Mouse (Mus musculus): Measurements from ENCODE around the gene Col27a1. TPM values are rescaled to one million over a fixed set of nuclear protein-coding genes. Genes with fewer than 3 reads are reported as not detected.
A peak's percentile ranks its signal among the peaks of the same experiment; 100 is the strongest.

Gene Col27a1
- total and polyA plus RNA-seq, 2 experiments from 2014 or later: 0.56 to 5.3 TPM

GRCm38 (mm10) chr4:63247991-63248390 lies 34.2 kb downstream of the Col27a1 start:
- no peaks in the 10 kb centered on the region for H3K36me3 ChIP-seq (ENCODE audit: insufficient read depth)
- H3K4me3 ChIP-seq (ENCODE audit: low read depth, low read length): no peak overlapping the region
- no peak overlapping the region for H3K4me2 ChIP-seq (ENCODE audit: low read depth)
- H3K27ac ChIP-seq (ENCODE audit: low read depth, low read length): no peak overlapping the region
- H3K4me1 ChIP-seq (ENCODE audit: insufficient read depth): no peaks in the 10 kb centered on the region
- DNase-seq (no peak), ATAC-seq (no peak)
- no peaks in the 10 kb centered on the region; the same call in 1 of the 2 replicates for H3K27me3 ChIP-seq (ENCODE audit: insufficient read depth, low read length)
- H3K9ac ChIP-seq: no peak overlapping the region
- no peak for TF ChIP-seq CTCF (IDR thresholded peaks at IDR 0.05; ENCODE audit: low read depth)
- no peaks in the 10 kb centered on the region for H3K9me3 ChIP-seq (ENCODE audit: low read length)

GRCm38 (mm10) chr4:63248951-63249350 lies 35.1 kb downstream of the Col27a1 start:
- Histone ChIP-seq H3K27me3 (ENCODE audit: insufficient read depth, low read length) (no peaks in the 10 kb centered on the region; the same call in 1 of the 2 replicates), H3K27ac (ENCODE audit: low read depth, low read length) (no peak overlapping the region), H3K4me3 (ENCODE audit: low read depth, low read length) (no peak overlapping the region), H3K9me3 (ENCODE audit: low read length) (no peaks in the 10 kb centered on the region), H3K4me1 (ENCODE audit: insufficient read depth) (no peaks in the 10 kb centered on the region), H3K36me3 (ENCODE audit: insufficient read depth) (no peaks in the 10 kb centered on the region), H3K4me2 (ENCODE audit: low read depth) (no peak overlapping the region), H3K9ac (no peak overlapping the region)
- TF ChIP-seq CTCF (IDR thresholded peaks at IDR 0.05; ENCODE audit: low read depth): no peak
- ATAC-seq: no peak
- DNase-seq: no peak
- 80% methylated on average over 6 of the region's 6 CpGs for WGBS

DNA sequence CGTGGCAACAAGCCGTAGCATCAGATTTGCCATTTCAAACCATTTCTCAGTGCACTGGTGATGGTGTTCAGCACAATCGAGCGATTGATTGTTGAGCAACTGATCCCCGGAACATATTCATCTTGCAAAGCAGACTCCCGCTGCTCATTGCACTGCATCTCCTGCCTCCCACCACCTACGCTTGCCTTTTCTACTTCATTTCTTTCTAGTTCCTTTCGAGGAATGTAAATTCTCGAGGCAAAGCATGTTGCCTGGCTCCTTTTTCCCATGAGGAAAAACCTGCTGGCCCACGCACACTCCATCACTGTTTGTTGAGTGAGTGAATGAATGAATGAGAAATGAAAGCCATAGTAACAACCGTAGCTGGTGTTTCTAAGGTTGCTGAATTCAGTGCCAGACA lies 38.0 kb downstream of the Col27a1 start:
- Histone ChIP-seq H3K36me3 (ENCODE audit: insufficient read depth) (no peaks in the 10 kb centered on the region), H3K4me3 (ENCODE audit: low read depth, low read length) (no peak overlapping the region), H3K4me1 (ENCODE audit: insufficient read depth) (no peaks in the 10 kb centered on the region), H3K27me3 (ENCODE audit: insufficient read depth, low read length) (no peaks in the 10 kb centered on the region; the same call in 1 of the 2 replicates), H3K4me2 (ENCODE audit: low read depth) (no peak overlapping the region), H3K27ac (ENCODE audit: low read depth, low read length) (no peak overlapping the region), H3K9me3 (ENCODE audit: low read length) (no peaks in the 10 kb centered on the region), H3K9ac (no peak overlapping the region)
- no peak for TF ChIP-seq CTCF (IDR thresholded peaks at IDR 0.05; ENCODE audit: low read depth)
- WGBS: 76% methylated on average over 11 of the region's 11 CpGs
- DNase-seq: no peak
- ATAC-seq: no peak

GRCm38 (mm10) chr4:63253716-63254115 lies 39.9 kb downstream of the Col27a1 start:
- Histone ChIP-seq H3K36me3 (ENCODE audit: insufficient read depth) (no peaks in the 10 kb centered on the region), H3K9me3 (ENCODE audit: low read length) (no peaks in the 10 kb centered on the region), H3K27me3 (ENCODE audit: insufficient read depth, low read length) (no peaks in the 10 kb centered on the region; the same call in 1 of the 2 replicates), H3K4me2 (ENCODE audit: low read depth) (no peak overlapping the region), H3K9ac (no peak overlapping the region), H3K4me3 (ENCODE audit: low read depth, low read length) (no peak overlapping the region), H3K4me1 (ENCODE audit: insufficient read depth) (no peaks in the 10 kb centered on the region), H3K27ac (ENCODE audit: low read depth, low read length) (no peak overlapping the region)
- TF ChIP-seq CTCF (IDR thresholded peaks at IDR 0.05; ENCODE audit: low read depth): no peak
- DNase-seq (no peak), ATAC-seq (peak; percentile 44; the same call in 1 of the 2 replicates)
- 74% methylated on average over 6 of the region's 6 CpGs for WGBS

GRCm38 (mm10) chr4:63254151-63254550 lies 40.3 kb downstream of the Col27a1 start:
- no peaks in the 10 kb centered on the region; the same call in 1 of the 2 replicates for H3K27me3 ChIP-seq (ENCODE audit: insufficient read depth, low read length)
- no peak for ATAC-seq
- no peaks in the 10 kb centered on the region for H3K4me1 ChIP-seq (ENCODE audit: insufficient read depth)
- no peak for TF ChIP-seq CTCF (IDR thresholded peaks at IDR 0.05; ENCODE audit: low read depth)
- no peak overlapping the region for H3K4me2 ChIP-seq (ENCODE audit: low read depth)
- WGBS: 83% methylated on average over 2 of the region's 2 CpGs
- H3K9me3 ChIP-seq (ENCODE audit: low read length): no peaks in the 10 kb centered on the region
- H3K27ac ChIP-seq (ENCODE audit: low read depth, low read length): no peak overlapping the region
- DNase-seq: no peak
- no peak overlapping the region for H3K9ac ChIP-seq
- H3K4me3 ChIP-seq (ENCODE audit: low read depth, low read length): no peak overlapping the region
- no peaks in the 10 kb centered on the region for H3K36me3 ChIP-seq (ENCODE audit: insufficient read depth)

GRCm38 (mm10) chr4:63256371-63256770 lies 42.6 kb downstream of the Col27a1 start:
- no peak for TF ChIP-seq CTCF (IDR thresholded peaks at IDR 0.05; ENCODE audit: low read depth)
- 66% methylated on average over 2 of the region's 2 CpGs for WGBS
- Histone ChIP-seq H3K36me3 (ENCODE audit: insufficient read depth) (no peaks in the 10 kb centered on the region), H3K9ac (no peak overlapping the region), H3K4me3 (ENCODE audit: low read depth, low read length) (no peak overlapping the region), H3K4me2 (ENCODE audit: low read depth) (no peak overlapping the region), H3K27ac (ENCODE audit: low read depth, low read length) (no peak overlapping the region), H3K4me1 (ENCODE audit: insufficient read depth) (no peaks in the 10 kb centered on the region), H3K9me3 (ENCODE audit: low read length) (no peaks in the 10 kb centered on the region), H3K27me3 (ENCODE audit: insufficient read depth, low read length) (no peaks in the 10 kb centered on the region; the same call in 1 of the 2 replicates)
- no peak for DNase-seq
- ATAC-seq: no peak

DNA sequence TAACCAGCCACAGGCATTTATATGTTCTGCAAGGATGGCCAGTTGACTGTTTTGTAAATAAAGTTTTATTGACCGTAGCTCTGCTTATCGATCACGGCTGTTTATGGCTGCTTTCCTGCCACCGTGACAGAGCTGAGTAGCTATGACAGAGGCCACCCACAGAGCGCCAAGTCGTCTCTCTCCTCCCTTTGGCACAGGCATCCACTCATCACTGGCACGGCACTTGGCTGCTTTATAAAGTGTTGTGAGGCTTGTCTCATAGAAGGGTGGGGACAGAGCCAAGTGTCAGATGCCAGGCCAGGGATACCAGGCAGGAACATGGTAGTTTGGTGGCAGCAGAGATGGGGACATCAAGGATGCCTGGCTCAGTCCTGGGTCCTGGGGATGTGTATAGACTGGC lies 43.5 kb downstream of the Col27a1 start:
- no peaks in the 10 kb centered on the region for H3K9me3 ChIP-seq (ENCODE audit: low read length)
- DNase-seq: peak; percentile 50

More for the DNA sequence above, 43.5 kb downstream of the Col27a1 start:
- Histone ChIP-seq H3K27ac (ENCODE audit: low read depth, low read length) (no peak overlapping the region), H3K4me2 (ENCODE audit: low read depth) (no peak overlapping the region), H3K9ac (no peak overlapping the region), H3K4me1 (ENCODE audit: insufficient read depth) (no peaks in the 10 kb centered on the region), H3K36me3 (ENCODE audit: insufficient read depth) (no peaks in the 10 kb centered on the region), H3K4me3 (ENCODE audit: low read depth, low read length) (no peak overlapping the region), H3K27me3 (ENCODE audit: insufficient read depth, low read length) (no peaks in the 10 kb centered on the region; the same call in 1 of the 2 replicates)
- TF ChIP-seq CTCF (IDR thresholded peaks at IDR 0.05; ENCODE audit: low read depth): no peak
- WGBS: 42% methylated on average over 7 of the region's 7 CpGs
- ATAC-seq: peak; percentile 75; the same call in 1 of the 2 replicates

Measured in forebrain, postnatal 0 days (tissue).